Mouse (Mus musculus) gonadal fat pad, adult 2 months (tissue): ENCODE data around the gene Mdfi. TPM values are rescaled to one million over a fixed set of nuclear protein-coding genes. Genes with fewer than 3 reads are reported as not detected.

Source experiments
- DNase-seq: peaks from one replicate; pipeline ENCODE4 v3.0.0-alpha.2; 2012; ENCODE audit warnings: low read depth
- polyA plus RNA-seq: library from polyadenylated mRNA; depleted of rRNA; stranded (reverse); fragments of >200 nt; gene quantifications from 2 replicates; pipeline ENCODE4 v1.2.3, GENCODE M21; 2012

Gene Mdfi
- polyA plus RNA-seq, 1 experiment, result 11.2 TPM

DNA sequence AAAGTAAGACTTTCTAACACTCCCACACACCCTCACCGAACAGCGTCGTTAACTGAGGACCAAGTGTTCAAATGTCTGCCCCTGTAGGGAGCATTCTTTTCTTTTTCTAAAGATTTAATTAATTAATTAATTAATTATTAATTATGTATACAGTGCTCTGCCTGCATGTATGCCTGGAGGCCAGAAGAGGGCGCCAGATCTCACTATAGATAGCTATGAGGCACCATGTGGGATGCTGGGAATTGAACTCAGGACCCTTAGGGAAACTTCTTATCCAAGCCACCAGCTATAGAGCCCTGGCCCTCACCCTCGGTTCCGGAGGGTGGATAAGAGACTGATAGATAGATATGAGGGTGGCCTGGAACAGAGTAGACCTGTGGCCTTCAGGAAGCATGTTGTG is 13.5 kb upstream of the Mdfi start:
- DNase-seq, result no peak

DNA sequence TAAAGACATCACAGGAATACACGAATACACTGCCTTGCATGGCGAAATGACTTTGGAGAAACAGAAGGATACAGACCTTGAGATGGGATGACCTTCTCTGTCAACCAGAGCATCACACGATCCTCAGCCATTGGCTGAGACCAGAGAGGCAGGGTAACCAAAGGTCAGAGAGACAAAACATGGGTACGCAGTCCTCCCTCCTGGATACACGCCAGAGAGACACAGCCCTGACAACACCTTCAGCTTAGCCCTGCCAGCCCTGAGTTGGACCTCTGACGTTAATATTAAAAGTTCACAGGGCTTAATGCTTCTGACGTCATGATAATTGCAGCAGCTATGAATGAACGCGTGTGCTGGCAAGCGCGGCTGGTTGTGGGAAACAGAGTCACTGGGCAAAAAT is 11.1 kb upstream of the Mdfi start:
- no peak for DNase-seq

DNA sequence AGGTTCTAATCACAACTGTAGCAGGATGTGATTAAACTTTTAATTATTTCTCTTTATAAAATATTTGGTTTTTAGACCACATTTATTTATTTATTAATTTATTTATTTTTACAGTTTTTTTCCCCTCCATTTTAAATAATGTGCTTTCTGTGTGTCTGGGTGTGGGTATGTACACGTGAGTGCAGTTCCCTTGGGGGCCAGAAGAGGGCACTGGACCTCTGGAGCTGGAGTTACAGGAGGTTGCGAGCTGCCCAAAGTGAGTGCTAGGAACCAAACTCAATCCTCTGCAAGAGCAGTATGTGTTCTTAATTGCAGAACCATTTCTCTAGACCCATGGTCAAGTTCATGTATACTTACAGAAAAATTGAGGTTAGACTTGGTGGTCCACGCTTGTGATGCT is 9.0 kb upstream of the Mdfi start:
- no peak for DNase-seq

DNA sequence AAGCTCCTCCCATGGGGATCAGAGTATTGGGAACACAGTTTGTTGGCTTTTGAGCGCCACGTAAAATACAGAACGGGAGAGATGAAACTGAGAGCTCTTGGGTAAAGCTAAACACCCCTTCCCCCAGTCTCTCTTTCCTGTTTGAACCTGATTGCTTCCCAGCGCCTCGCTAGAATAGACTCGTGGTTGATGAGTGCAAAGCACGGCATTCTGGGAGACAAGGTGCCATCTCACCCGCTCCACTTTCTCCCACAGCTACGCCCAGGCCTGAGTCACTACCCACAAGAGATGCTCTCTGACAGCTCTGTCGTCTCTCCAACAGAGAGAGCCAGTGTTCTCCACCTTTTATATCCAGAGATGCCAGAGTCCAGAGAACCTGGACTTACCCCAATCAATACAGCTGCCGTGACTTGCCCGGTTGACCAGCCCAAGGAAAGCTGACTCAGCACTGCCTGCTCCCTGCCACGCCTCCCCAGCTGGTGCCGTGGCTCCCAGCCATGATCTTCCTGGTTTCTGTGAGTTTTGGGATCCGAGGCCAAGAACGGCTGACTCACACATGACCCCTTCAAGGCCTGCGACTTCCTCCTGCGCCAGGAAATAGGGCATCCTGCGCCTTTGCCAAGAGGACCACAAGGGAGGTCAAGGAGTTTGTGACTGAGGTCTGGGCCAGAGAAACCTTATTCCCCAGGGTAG is 7.6 kb upstream of the Mdfi start:
- no peak for DNase-seq

- no peak for DNase-seq
Observed at GRCm38 (mm10) chr17:47841521-47841920, 7.0 kb upstream of the Mdfi start.

- DNase-seq, result no peak
Observed at GRCm38 (mm10) chr17:47837808-47838207, 3.3 kb upstream of the Mdfi start.

- no peak for DNase-seq
Observed at GRCm38 (mm10) chr17:47833628-47834481, 636 bp downstream of the Mdfi start.

DNA sequence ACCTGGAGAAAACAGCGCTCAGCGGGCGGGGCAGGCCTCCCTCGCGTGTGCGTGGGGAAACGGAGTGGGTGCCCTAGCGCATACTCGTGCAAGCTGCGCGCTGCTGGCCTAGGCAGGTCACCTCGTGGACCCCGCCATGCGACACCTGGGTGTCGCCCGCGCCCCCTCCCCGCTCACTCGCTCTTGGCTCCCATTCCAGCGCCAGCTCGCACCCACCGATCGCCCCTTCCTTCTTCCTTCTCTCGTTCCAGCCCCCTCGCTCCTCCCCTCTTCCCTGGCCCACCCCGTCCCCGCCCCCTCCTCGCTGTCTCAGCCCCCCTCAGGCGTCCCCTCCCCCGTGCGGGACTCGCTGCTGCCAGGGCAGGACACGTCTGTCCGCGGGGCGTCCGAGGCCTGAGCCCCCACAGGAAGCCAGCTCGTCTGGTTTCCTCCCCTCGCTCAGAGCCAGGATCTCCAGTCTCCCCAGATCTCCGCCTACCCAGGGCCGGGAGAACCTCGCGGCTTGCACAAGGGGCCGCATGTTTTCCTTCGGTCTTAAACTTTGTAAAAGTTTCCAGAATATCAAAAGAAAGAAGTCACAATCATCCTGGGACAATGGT is 1.4 kb downstream of the Mdfi start:
- DNase-seq, result no peak

- DNase-seq, result no peak
Observed at GRCm38 (mm10) chr17:47832501-47833028, 1.9 kb downstream of the Mdfi start.

- no peak for DNase-seq
Observed at GRCm38 (mm10) chr17:47831772-47832171, 2.7 kb downstream of the Mdfi start.

- no peak for DNase-seq
Observed at GRCm38 (mm10) chr17:47831161-47831560, 3.3 kb downstream of the Mdfi start.

DNA sequence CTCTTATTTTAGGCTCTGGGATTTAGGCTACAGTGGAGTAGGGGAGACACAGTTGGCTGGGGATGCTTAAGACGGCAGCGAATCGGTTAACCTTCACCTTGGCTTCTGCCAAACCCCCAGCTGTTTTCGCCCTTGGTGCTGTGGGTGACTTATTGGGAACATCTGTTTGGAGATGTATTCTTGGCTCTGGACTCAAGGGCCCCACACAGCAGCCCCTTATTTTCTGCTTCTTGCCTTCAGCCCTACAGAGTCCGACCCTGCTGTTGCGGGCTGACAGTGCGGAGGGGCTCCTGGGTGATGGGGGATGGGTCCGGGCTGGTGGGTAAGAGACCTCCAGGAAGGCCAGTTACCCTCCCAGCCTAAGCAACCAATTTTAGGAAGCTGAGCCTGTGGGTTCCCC is 13.2 kb downstream of the Mdfi start:
- no peak for DNase-seq

GRCm38 (mm10) chr17:47818038-47818725 is 16.3 kb downstream of the Mdfi start:
- DNase-seq, result no peak

DNA sequence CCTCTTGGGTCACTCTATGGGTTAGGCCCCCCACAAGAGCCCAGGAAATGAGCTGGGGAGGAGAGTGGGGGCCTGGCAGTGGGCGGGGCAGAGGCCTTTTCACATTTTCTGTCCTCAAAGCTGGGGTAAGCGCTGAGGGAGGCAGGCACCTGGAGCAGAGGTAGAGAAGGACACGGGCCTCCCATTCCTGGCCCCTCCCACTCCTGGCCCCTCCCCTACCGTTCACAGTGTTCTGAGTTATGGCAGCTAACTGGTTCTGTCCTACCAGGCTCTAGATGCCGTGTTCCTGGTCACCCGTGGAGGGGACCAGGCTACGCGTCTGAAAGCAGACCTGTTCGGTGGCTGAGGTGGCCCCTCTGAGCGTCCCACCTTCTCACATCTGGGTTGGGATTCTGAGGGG is 19.0 kb downstream of the Mdfi start:
- DNase-seq, result no peak

- no peak for DNase-seq
Observed at GRCm38 (mm10) chr17:47814496-47814895, 20.0 kb downstream of the Mdfi start.

- no peak for DNase-seq
Observed at GRCm38 (mm10) chr17:47813616-47814015, 20.9 kb downstream of the Mdfi start.

DNA sequence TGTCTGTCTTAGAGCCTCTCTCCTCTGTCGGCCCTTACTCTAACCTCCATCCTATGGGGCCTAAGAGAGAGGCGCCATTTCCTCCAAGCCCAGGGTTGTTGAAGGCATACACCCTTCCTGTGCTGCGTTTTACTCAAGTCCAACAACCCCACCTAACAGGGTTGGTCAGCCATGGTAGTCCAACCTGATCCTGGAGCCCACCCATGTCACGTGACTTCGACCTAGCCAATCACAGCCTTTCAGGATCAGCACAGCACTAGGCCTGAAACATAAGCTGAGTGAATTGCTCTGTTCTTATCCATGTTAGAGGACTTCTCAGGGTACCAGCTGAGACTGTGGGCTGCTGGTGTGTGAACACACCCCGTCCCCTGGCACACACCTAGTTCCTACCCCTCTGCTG is 22.3 kb downstream of the Mdfi start:
- DNase-seq, result no peak

- no peak for DNase-seq
Observed at GRCm38 (mm10) chr17:47811265-47811800, 23.2 kb downstream of the Mdfi start.

DNA sequence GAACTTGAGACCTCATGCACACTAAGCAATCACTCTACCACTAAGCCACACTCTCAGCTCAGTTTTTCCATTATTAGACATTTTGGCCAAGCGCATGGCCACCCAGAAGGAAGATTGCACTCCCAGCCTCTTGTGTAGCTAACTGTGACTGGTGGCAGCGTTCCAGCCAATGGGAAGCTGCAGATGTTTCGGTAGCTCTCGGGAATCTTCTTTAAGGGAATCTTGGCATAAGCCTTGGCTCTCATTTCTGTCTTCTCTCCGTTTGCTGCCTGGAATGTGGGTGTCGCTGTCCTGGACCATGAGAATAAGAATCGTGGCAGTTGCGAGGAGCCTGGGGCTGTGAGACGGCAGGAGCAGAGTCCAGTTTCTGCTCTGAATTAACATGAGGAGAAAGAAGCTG is 28.3 kb downstream of the Mdfi start:
- no peak for DNase-seq

- DNase-seq, result no peak
Observed at GRCm38 (mm10) chr17:47805047-47805835, 29.2 kb downstream of the Mdfi start.

DNA sequence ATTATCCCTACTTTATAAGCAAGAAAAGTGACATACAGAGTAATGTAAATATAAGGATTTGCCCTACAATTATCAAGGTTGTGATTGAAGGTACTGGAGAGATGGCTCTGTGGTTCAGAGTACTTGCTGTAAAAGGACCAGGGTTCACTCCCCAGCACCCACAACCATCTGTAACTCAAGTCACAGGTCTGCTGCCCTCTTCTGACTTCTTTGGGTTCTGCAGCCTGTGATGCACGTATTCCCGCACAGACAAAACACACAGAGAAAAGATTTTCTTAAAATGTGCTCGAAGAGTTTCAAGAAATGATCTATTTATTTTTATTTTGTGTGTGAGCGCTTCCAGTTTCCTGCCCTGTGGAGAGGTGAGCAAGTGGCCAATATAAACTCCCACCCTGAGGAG is 30.8 kb downstream of the Mdfi start:
- no peak for DNase-seq
